Mouse (Mus musculus) liver, embryonic 14.5 days (tissue): ENCODE results near the gene Trank1. TPM values are rescaled to one million over a fixed set of nuclear protein-coding genes. Genes with fewer than 3 reads are reported as not detected.
A peak's percentile ranks its signal among the peaks of the same experiment; 100 is the strongest.

Source experiments
- ATAC-seq: fragments of 200-750 bp; cut with Nextera tagmentation; 2 replicates; pipeline ENCODE4 v1.8.0; 2017; ENCODE audit warnings: moderate number of reproducible peaks, mild to moderate bottlenecking, moderate library complexity; ENCODE audit not compliant: insufficient read depth
- DNase-seq, 3 experiments: peaks; one replicate each; pipeline ENCODE4 v3.0.0-alpha.2; 2012 to 2013; ENCODE audit warnings: low read depth in 3 of 3, low spot score in 3 of 3
- H3K27ac ChIP-seq: fragments of 300-500 bp; sonication (generic); 2 replicates; pipeline ENCODE4 v1.5.1; 2014; ENCODE audit warnings: moderate library complexity, mild to moderate bottlenecking, control low read depth, inconsistent platforms
- H3K27me3 ChIP-seq: fragments of 300-500 bp; sonication (generic); 2 replicates; pipeline ENCODE4 v1.6.1; 2014; ENCODE audit warnings: mild to moderate bottlenecking, low read length, moderate library complexity; ENCODE audit not compliant: control insufficient read depth, insufficient read depth
- H3K36me3 ChIP-seq: fragments of 300-500 bp; sonication (generic); replicated peaks from 2 replicates; pipeline ENCODE4 v1.6.1; 2014; ENCODE audit warnings: low read depth; ENCODE audit not compliant: control insufficient read depth, insufficient read depth
- H3K4me1 ChIP-seq, 2 experiments: fragments of 200-500 bp in 1 of 2; fragments of 300-500 bp in 1 of 2; sonication (generic) in 1 of 2; replicated peaks; 2 replicates each; pipeline ENCODE4 v1.6.1; 2012 to 2014; ENCODE audit warnings: antibody characterized with exemption in 1 of 2, inconsistent platforms in 1 of 2, low read length in 1 of 2; ENCODE audit not compliant: control insufficient read depth in 2 of 2, insufficient read depth in 2 of 2
- H3K4me2 ChIP-seq: fragments of 300-500 bp; sonication (generic); 2 replicates; pipeline ENCODE4 v1.6.1; 2014; ENCODE audit warnings: low read depth, mild to moderate bottlenecking, control low read depth, moderate library complexity
- H3K4me3 ChIP-seq, 2 experiments: fragments of 200-500 bp in 1 of 2; fragments of 300-500 bp in 1 of 2; sonication (generic) in 1 of 2; 2 replicates each; pipeline ENCODE4 v1.5.1; 2012 to 2014; ENCODE audit warnings: low read depth in 2 of 2, low read length in 2 of 2, mild to moderate bottlenecking in 2 of 2, control low read depth in 1 of 2, inconsistent platforms in 1 of 2, moderate library complexity in 1 of 2; ENCODE audit not compliant: insufficient read depth in 1 of 2
- H3K9ac ChIP-seq: fragments of 300-500 bp; sonication (generic); replicated peaks from 2 replicates; pipeline ENCODE4 v1.6.1; 2014; ENCODE audit warnings: mild to moderate bottlenecking, control low read depth, moderate library complexity
- H3K9me3 ChIP-seq: fragments of 300-500 bp; sonication (generic); 2 replicates; pipeline ENCODE4 v1.6.1; 2016; ENCODE audit warnings: low read length, mixed read lengths; ENCODE audit not compliant: control insufficient read depth
- CTCF ChIP-seq: IDR thresholded peaks from 2 replicates; pipeline ENCODE4 v1.5.1; 2016; ENCODE audit warnings: antibody characterized with exemption, low read depth, control low read depth
- EP300 ChIP-seq: IDR thresholded peaks from 2 replicates; pipeline ENCODE4 v1.6.1; 2016; ENCODE audit warnings: antibody characterized with exemption, low read depth
- WGBS: fragments of 180-500 bp; shearing (Covaris S2); extraction: QIAGEN DNeasy Blood & Tissue Kit; methylation state at CpG from one replicate; pipeline ENCODE4 v1.1.7; 2014; ENCODE audit not compliant: insufficient replicate concordance; 5-methylcytosine and 5-hydroxymethylcytosine counted together
- polyA plus RNA-seq, 2 experiments: library from polyadenylated mRNA; depleted of rRNA in 1 of 2; stranded (reverse) in 1 of 2; unstranded in 1 of 2; fragments of >200 nt; fragmentation: Nextera tagmentation in 1 of 2; extraction: Ambion mirVana in 1 of 2; gene quantifications; 2 replicates each; pipeline versions ENCODE4 v1.2.1 to v1.2.3; 2012 to 2014

Trank1 gene
- polyA plus RNA-seq, 2 experiments = 0.02 TPM; not detected in 1

GRCm38 (mm10) chr9:111271434-111272160, 39.9 kb upstream of the Trank1 start, which contains the start of the genes Mlh1 and Epm2aip1:
Gene Mlh1, minus strand, starts transcription at chr9:111271791.
Gene Epm2aip1, plus strand, starts transcription at chr9:111271929.
- H3K9ac ChIP-seq = peak within 1 kb of the TSS; percentile 96
- H3K27ac ChIP-seq = peak within 1 kb of the TSS; percentile 95
- H3K36me3 ChIP-seq = peaks cover 9% of the 10 kb centered on the region
- H3K4me2 ChIP-seq = peak within 1 kb of the TSS; percentile 94
- H3K27me3 ChIP-seq = no peaks in the 10 kb centered on the region
- peak within 1 kb of the TSS; percentile 74 to 82 for H3K4me3 ChIP-seq
- DNase-seq (peak; percentile 100), ATAC-seq (peak; percentile 96)
- under 1% methylated on average over 63 of the region's 64 CpGs for WGBS
- TF ChIP-seq EP300 (no peak), CTCF (no peak)
- H3K9me3 ChIP-seq = no peaks in the 10 kb centered on the region
- peaks cover 8 to 17% of the 10 kb centered on the region in 2 experiments; a peak in 3 of 4 replicates for H3K4me1 ChIP-seq

- DNase-seq (peak in 2 of 3 experiments; percentile 17 to 44), ATAC-seq (no peak)
- no peaks in the 10 kb centered on the region for H3K9me3 ChIP-seq
- WGBS = 5% methylated on average over 19 of the region's 19 CpGs
- peak overlapping the region; percentile 94 for H3K4me2 ChIP-seq
- no peaks in the 10 kb centered on the region for H3K27me3 ChIP-seq
- H3K4me3 ChIP-seq = peak overlapping the region; percentile 74 to 79
- TF ChIP-seq EP300 (no peak), CTCF (no peak)
- peaks cover 8 to 18% of the 10 kb centered on the region in 2 experiments; a peak in 3 of 4 replicates for H3K4me1 ChIP-seq
- H3K27ac ChIP-seq = peak overlapping the region; percentile 95
- peaks cover 7% of the 10 kb centered on the region for H3K36me3 ChIP-seq
- H3K9ac ChIP-seq = peak overlapping the region; percentile 96
Observed at GRCm38 (mm10) chr9:111272356-111272755, 39.2 kb upstream of the Trank1 start.

DNA sequence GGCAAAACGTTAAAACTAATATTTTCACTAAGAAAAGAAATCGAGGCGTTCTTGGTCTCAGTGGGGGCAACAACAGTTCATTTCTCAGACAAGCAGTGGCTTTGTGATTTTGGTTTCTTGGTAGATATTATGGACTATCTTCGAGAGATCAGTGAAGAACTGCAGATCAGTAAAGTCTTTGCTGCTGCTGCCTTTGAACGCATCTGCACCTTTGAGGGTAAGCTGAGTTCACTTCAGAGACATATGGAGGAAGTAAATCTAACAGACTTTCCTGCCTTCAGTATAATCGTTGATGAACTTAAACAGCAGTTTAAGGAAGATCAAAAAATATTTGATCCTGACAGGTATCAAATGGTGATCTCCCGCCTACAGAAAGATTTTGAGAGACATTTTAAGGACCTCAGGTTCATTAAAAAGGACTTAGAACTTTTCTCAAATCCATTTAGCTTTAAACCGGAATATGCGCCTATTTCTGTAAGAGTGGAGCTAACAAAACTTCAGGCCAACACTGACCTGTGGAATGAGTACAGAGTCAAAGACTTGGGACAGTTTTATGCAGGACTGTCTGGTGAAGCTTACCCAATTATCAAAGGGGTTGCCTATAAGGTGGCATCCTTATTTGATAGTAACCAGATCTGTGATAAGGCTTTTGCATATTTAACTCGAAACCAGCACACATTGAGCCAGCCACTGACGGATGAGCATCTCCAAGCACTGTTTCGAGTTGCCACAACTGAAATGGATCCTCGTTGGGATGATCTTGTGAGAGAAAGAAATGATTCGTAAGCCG, 38.3 kb upstream of the Trank1 start:
- no peaks in the 10 kb centered on the region for H3K27me3 ChIP-seq
- ATAC-seq (no peak), DNase-seq (no peak)
- peak overlapping the region; percentile 74 to 79 for H3K4me3 ChIP-seq
- peaks cover 9% of the 10 kb centered on the region for H3K36me3 ChIP-seq
- peak overlapping the region; percentile 96 for H3K9ac ChIP-seq
- H3K9me3 ChIP-seq = no peaks in the 10 kb centered on the region
- no peak overlapping the region for H3K27ac ChIP-seq
- H3K4me2 ChIP-seq = peak overlapping the region; percentile 94
- WGBS = 54% methylated on average over 15 of the region's 15 CpGs
- peaks cover 8 to 18% of the 10 kb centered on the region in 2 experiments; a peak in 3 of 4 replicates for H3K4me1 ChIP-seq
- no peak for TF ChIP-seq EP300
- TF ChIP-seq CTCF = no peak

DNA sequence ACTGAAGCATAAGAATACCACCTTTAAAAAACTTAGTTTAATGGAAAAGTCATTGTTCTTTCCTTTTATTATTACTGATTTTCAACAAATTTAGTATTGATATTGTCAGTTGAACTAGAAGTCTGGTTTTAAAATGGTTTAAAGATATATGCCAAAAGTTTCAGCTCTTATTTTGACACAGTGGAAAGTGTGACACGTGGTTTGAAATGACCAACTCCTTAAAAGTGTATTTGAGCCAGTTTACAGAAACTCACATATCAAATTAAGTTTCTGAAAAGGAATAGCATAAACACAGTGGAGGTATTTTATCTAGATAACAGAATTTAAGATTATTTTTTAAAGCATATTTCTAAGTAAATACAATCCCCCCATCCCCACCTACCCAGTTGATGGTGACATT, 37.6 kb upstream of the Trank1 start:
- H3K9ac ChIP-seq = no peak overlapping the region
- peaks cover 17% of the 10 kb centered on the region for H3K36me3 ChIP-seq
- no peak overlapping the region for H3K27ac ChIP-seq
- DNase-seq = no peak
- peak overlapping the region in 1 of 2 experiments; percentile 74; a peak in 2 of 4 replicates for H3K4me3 ChIP-seq
- H3K4me1 ChIP-seq = peaks cover 8 to 18% of the 10 kb centered on the region in 2 experiments; a peak in 3 of 4 replicates
- no peak for TF ChIP-seq CTCF
- no peak for TF ChIP-seq EP300
- peak overlapping the region; percentile 94 for H3K4me2 ChIP-seq
- no peaks in the 10 kb centered on the region for H3K9me3 ChIP-seq
- WGBS = 80% methylated on average over 1 of the region's 1 CpGs
- no peaks in the 10 kb centered on the region for H3K27me3 ChIP-seq
- ATAC-seq = no peak

DNA sequence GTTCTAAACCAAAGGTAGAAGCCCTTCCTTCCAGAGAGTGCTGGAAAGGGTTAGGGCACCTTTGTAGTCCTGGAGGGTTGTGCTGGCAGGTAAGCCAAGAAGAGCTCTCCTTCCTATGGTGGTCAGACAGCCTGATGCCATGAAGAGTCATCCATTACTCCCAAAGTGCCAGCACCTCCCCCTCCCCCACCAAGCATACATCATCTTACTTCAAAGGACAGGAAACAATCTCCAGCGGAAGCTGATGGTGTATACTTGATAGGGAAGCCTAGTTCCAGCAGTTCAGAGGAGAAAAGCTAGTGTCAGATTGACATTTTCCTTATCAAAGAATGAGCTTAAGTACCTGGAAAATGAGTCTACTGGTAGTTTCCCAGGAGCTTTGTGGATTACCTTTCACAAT, 36.4 kb upstream of the Trank1 start:
- TF ChIP-seq CTCF (no peak), EP300 (no peak)
- DNase-seq (no peak), ATAC-seq (no peak)
- H3K27ac ChIP-seq = no peak overlapping the region
- H3K4me2 ChIP-seq = peak overlapping the region; percentile 94
- no peaks in the 10 kb centered on the region for H3K9me3 ChIP-seq
- H3K9ac ChIP-seq = no peak overlapping the region
- H3K36me3 ChIP-seq = peaks cover 21% of the 10 kb centered on the region
- WGBS = 31% methylated on average over 1 of the region's 1 CpGs
- H3K27me3 ChIP-seq = no peaks in the 10 kb centered on the region
- peaks cover 6 to 18% of the 10 kb centered on the region in 2 experiments; a peak in 3 of 4 replicates for H3K4me1 ChIP-seq
- peak overlapping the region; percentile 1 to 30; a peak in 1 of 4 replicates for H3K4me3 ChIP-seq
